ENCODE assay signal across 8 mouse cellular contexts in the genomic region with DNA sequence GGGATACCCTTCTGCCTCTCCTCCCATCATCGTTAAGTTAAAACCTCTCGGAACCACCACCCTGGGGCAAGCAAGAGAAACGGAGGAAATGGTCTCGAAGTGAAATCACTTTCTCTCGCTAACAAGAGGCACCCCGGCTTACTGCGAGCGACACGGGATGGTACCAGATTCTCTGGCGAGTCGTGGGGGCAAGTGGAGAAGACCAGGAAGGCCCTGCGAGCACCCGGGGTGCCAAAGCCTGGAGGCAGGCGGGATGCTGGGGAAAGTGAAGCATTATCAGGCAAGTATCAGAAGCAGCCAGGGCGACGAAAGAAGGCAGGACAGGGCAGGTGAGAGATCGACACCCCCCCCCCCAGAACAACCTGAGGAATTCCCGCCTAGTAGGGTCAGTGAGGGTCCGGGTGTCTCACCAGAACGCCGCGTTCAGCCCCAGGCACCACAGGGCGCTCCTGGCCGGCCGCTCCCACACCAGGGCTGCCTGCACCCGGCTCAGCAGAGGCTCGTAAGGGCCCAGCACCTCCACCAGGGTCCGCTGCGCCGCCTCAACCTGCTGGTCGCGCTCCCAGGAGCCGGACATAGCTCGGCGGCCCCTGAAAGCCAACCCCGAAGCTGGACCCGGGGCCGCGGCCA. TPM values are rescaled to one million over a fixed set of nuclear protein-coding genes. Genes with fewer than 3 reads are reported as not detected.
A peak's percentile ranks its signal among the peaks of the same experiment; 100 is the strongest.
DNase-seq lines count a peak whose midpoint lies in the region; ATAC-seq and TF ChIP-seq lines count a peak whose summit lies in the region.

No protein-coding gene starts in this region.

- H3K4me3 ChIP-seq in spleen, adult 2 months (ENCODE audit: extremely low read depth, insufficient read depth, insufficient read length), result peak overlapping the region; percentile 82
- peak overlapping the region; percentile 90 for H3K4me3 ChIP-seq in midbrain, embryonic 13.5 days (replicated peaks)

- H3K9me3 ChIP-seq in midbrain, embryonic 13.5 days, result no peaks in the 10 kb centered on the region

- peak; percentile 55; the same call in 1 of the 2 replicates for ATAC-seq in cerebellum, adult (ENCODE audit: insufficient number of reproducible peaks, low FRiP score, low TSS enrichment)
- ATAC-seq in inflammation-experienced regulatory T-cells, adult 6 months, result peak; percentile 33
- ATAC-seq in midbrain, embryonic 13.5 days, result peak; percentile 87

- peak overlapping the region; percentile 98 for H3K4me2 ChIP-seq in midbrain, embryonic 13.5 days (replicated peaks)

- no peak for DNase-seq in cerebellum, postnatal 10 days
- no peak for DNase-seq in spleen, adult 2 months (ENCODE audit: low read depth in 1 of 2, low spot score in 2 of 2)
- no peak for DNase-seq in spleen, postnatal 4 days (ENCODE audit: low spot score in 2 of 2)
- no peak for DNase-seq in urinary bladder, postnatal 14 days (ENCODE audit: low spot score)
- DNase-seq in yolk sac, embryonic 10.5 days (ENCODE audit: low spot score), result no peak

- H3K4me1 ChIP-seq in spleen, adult 2 months (ENCODE audit: control insufficient read depth, insufficient read depth, insufficient read length), result peaks cover 21% of the 10 kb centered on the region
- H3K4me1 ChIP-seq in midbrain, embryonic 13.5 days (replicated peaks), result peaks cover 52% of the 10 kb centered on the region

- H3K27me3 ChIP-seq in spleen, adult 2 months (ENCODE audit: control insufficient read depth, insufficient read depth, low read length), result no peaks in the 10 kb centered on the region
- no peaks in the 10 kb centered on the region for H3K27me3 ChIP-seq in midbrain, embryonic 13.5 days

- no peak for TF ChIP-seq POLR2A in spleen, adult 2 months (IDR thresholded peaks at IDR 0.05; ENCODE audit: low read depth, low read length)

- peak overlapping the region; percentile 92 for H3K27ac ChIP-seq in spleen, adult 2 months (ENCODE audit: insufficient read depth, low read length)
- H3K27ac ChIP-seq in midbrain, embryonic 13.5 days, result peak overlapping the region; percentile 92

- WGBS in spleen, adult 2 months, result 1% methylated on average over 39 of the region's 39 CpGs
- under 1% methylated on average over 39 of the region's 39 CpGs for WGBS in midbrain, embryonic 13.5 days

- TF ChIP-seq CTCF in spleen, adult 2 months (IDR thresholded peaks at IDR 0.05; ENCODE audit: extremely low read depth, insufficient read depth, insufficient read length, insufficient replicate concordance), result no peak

- peak overlapping the region; percentile 98 for H3K9ac ChIP-seq in midbrain, embryonic 13.5 days (replicated peaks)

- H3K36me3 ChIP-seq in spleen, adult 2 months (ENCODE audit: control insufficient read depth, insufficient read depth, low read length), result peaks cover 2% of the 10 kb centered on the region
- H3K36me3 ChIP-seq in midbrain, embryonic 13.5 days, result peaks cover 27% of the 10 kb centered on the region

RNA-seq across cellular contexts. Expression of a gene that starts 0.4 kb away (rescaled TPM):
- 57.8 and 61.3 TPM in 2 replicates for polyA plus RNA-seq in spleen, adult 2 months (2012; rRNA removed)
- polyA plus RNA-seq in inflammation-experienced regulatory T-cells, adult 6 months (2017; shearing (Covaris generic)), result 10 to 100 TPM; 15.1 to 26.8 (median 21.4) TPM
- 21.8 and 28.5 TPM in 2 replicates for polyA plus RNA-seq in midbrain, embryonic 13.5 days (2015; fragmentation: Nextera tagmentation; extraction: Ambion mirVana)

RNA-seq across cellular contexts. Expression of a gene that starts 0.5 kb away (rescaled TPM):
- polyA plus RNA-seq in spleen, adult 2 months (2012; rRNA removed), result 16.4 and 17.7 TPM in 2 replicates
- polyA plus RNA-seq in inflammation-experienced regulatory T-cells, adult 6 months (2017; shearing (Covaris generic)), result 10 to 100 TPM; 24.7 to 32.4 (median 24.7) TPM
- polyA plus RNA-seq in midbrain, embryonic 13.5 days (2015; fragmentation: Nextera tagmentation; extraction: Ambion mirVana), result 89.4 and 91.0 TPM in 2 replicates

RNA-seq across cellular contexts. Expression of a gene that starts 24.0 kb away (rescaled TPM):
- 0.85 and 0.90 TPM in 2 replicates for polyA plus RNA-seq in spleen, adult 2 months (2012; rRNA removed)
- 10 to 100 TPM in 1 of 3 experiments, 1 to 10 TPM in 2; 7.7 to 19.7 (median 10.0) TPM for polyA plus RNA-seq in inflammation-experienced regulatory T-cells, adult 6 months (2017; shearing (Covaris generic))
- polyA plus RNA-seq in midbrain, embryonic 13.5 days (2015; fragmentation: Nextera tagmentation; extraction: Ambion mirVana), result 27.9 and 30.8 TPM in 2 replicates

RNA-seq across cellular contexts. Expression of a gene that starts 32.2 kb away (rescaled TPM):
- polyA plus RNA-seq in spleen, adult 2 months (2012; rRNA removed), result 20.3 and 23.9 TPM in 2 replicates
- polyA plus RNA-seq in inflammation-experienced regulatory T-cells, adult 6 months (2017; shearing (Covaris generic)), result 10 to 100 TPM; 61.9 to 74.3 (median 66.5) TPM
- polyA plus RNA-seq in midbrain, embryonic 13.5 days (2015; fragmentation: Nextera tagmentation; extraction: Ambion mirVana), result 85.9 and 90.9 TPM in 2 replicates

RNA-seq across cellular contexts. Expression of a gene that starts 36.5 kb away (rescaled TPM):
- polyA plus RNA-seq in spleen, adult 2 months (2012; rRNA removed), result 3.6 and 4.8 TPM in 2 replicates
- polyA plus RNA-seq in inflammation-experienced regulatory T-cells, adult 6 months (2017; shearing (Covaris generic)), result 1 to 10 TPM; 1.2 to 1.8 (median 1.5) TPM
- 29.8 and 31.6 TPM in 2 replicates for polyA plus RNA-seq in midbrain, embryonic 13.5 days (2015; fragmentation: Nextera tagmentation; extraction: Ambion mirVana)

Comparison
In these comparisons a context has a peak if more than half of its experiments do, and no peak if none do; other contexts are left out.
1. ATAC-seq: peak in every context shown above with its lines; median percentile 87 in midbrain, embryonic 13.5 days; 55 in cerebellum, adult; 33 in inflammation-experienced regulatory T-cells, adult 6 months.